Comparison of ENCODE assay signal across 8 mouse cellular contexts in genomic region chr11:101986913-101987312, GRCm38 (mm10). TPM values are rescaled to one million over a fixed set of nuclear protein-coding genes. Genes with fewer than 3 reads are reported as not detected.
DNase-seq lines count a peak whose midpoint lies in the region; ATAC-seq and TF ChIP-seq lines count a peak whose summit lies in the region.

Dusp3 (minus strand) TSS chr11:101987013.

- WGBS in liver, adult 2 months: 43% methylated on average over 3 of the region's 3 CpGs
- WGBS in embryonic facial prominence, embryonic 11.5 days: 85% methylated on average over 3 of the region's 3 CpGs
- 74% methylated on average over 3 of the region's 3 CpGs for WGBS in liver, embryonic 11.5 days

- no peak for TF ChIP-seq POLR2A in liver, adult 2 months (IDR thresholded peaks at IDR 0.05; ENCODE audit: extremely low read depth, insufficient read depth, low read length)

- no peaks in the 10 kb centered on the region for H3K36me3 ChIP-seq in liver, adult 2 months (ENCODE audit: control insufficient read depth, insufficient read depth, low read length)
- no peaks in the 10 kb centered on the region for H3K36me3 ChIP-seq in embryonic facial prominence, embryonic 11.5 days (replicated peaks; ENCODE audit: control insufficient read depth, insufficient read depth, low read depth, low read length)
- no peaks in the 10 kb centered on the region for H3K36me3 ChIP-seq in liver, embryonic 11.5 days (ENCODE audit: control insufficient read depth, insufficient read depth, low read length)

- H3K4me1 ChIP-seq in liver, adult 2 months (ENCODE audit: control insufficient read depth, insufficient read depth, low read length): peaks cover 12% of the 10 kb centered on the region; the same call in 1 of the 2 replicates
- no peaks in the 10 kb centered on the region for H3K4me1 ChIP-seq in embryonic facial prominence, embryonic 11.5 days (ENCODE audit: control insufficient read depth, insufficient read depth, low read length)
- H3K4me1 ChIP-seq in liver, embryonic 11.5 days (replicated peaks; ENCODE audit: control insufficient read depth, insufficient read depth, low read length): peaks cover 14% of the 10 kb centered on the region

- no peaks in the 10 kb centered on the region for H3K27me3 ChIP-seq in liver, adult 2 months (ENCODE audit: control insufficient read depth, insufficient read depth, low read length)
- H3K27me3 ChIP-seq in embryonic facial prominence, embryonic 11.5 days (ENCODE audit: control insufficient read depth, insufficient read depth, low read length): no peaks in the 10 kb centered on the region
- H3K27me3 ChIP-seq in liver, embryonic 11.5 days (replicated peaks; ENCODE audit: control insufficient read depth, insufficient read depth, low read length): peaks cover 7% of the 10 kb centered on the region; the same call in 1 of the 2 replicates

- no peak within 1 kb of the TSS for H3K9ac ChIP-seq in liver, adult 2 months (ENCODE audit: low read depth, low read length)
- H3K9ac ChIP-seq in embryonic facial prominence, embryonic 11.5 days (replicated peaks; ENCODE audit: low read length): no peak within 1 kb of the TSS
- H3K9ac ChIP-seq in liver, embryonic 11.5 days (ENCODE audit: low read depth, low read length): no peak within 1 kb of the TSS

- peaks cover 4% of the 10 kb centered on the region; the same call in 1 of the 2 replicates for H3K79me2 ChIP-seq in liver, adult 2 months (ENCODE audit: control insufficient read depth, insufficient read depth, low read length)

- no peak within 1 kb of the TSS for H3K27ac ChIP-seq in liver, adult 2 months (replicated peaks; ENCODE audit: insufficient read depth, low read depth, low read length)
- no peak within 1 kb of the TSS for H3K27ac ChIP-seq in embryonic facial prominence, embryonic 11.5 days (replicated peaks; ENCODE audit: low read depth, low read length)
- H3K27ac ChIP-seq in liver, embryonic 11.5 days (ENCODE audit: low read depth, low read length): no peak within 1 kb of the TSS

- H3K9me3 ChIP-seq in embryonic facial prominence, embryonic 11.5 days (replicated peaks; ENCODE audit: control insufficient read depth, low read length): no peaks in the 10 kb centered on the region
- no peaks in the 10 kb centered on the region for H3K9me3 ChIP-seq in liver, embryonic 11.5 days (ENCODE audit: control insufficient read depth, low read length)

- DNase-seq in liver, adult 2 months (ENCODE audit: extremely low read depth, low read depth, low spot score): peak; percentile 82
- no peak for DNase-seq in liver
- DNase-seq in embryonic facial prominence, embryonic 11.5 days (ENCODE audit: low spot score): no peak
- DNase-seq in heart, postnatal 25 days (ENCODE audit: low spot score): no peak
- no peak for DNase-seq in liver, embryonic 11.5 days (ENCODE audit: low spot score)
- DNase-seq in cerebellum, adult 9-10 months: no peak
- DNase-seq in testis, postnatal 10 days (ENCODE audit: low spot score): no peak
- DNase-seq in ovary, adult 18-20 months (ENCODE audit: low spot score): no peak

- ATAC-seq in embryonic facial prominence, embryonic 11.5 days (replicated peaks; ENCODE audit: insufficient number of reproducible peaks, low FRiP score, low TSS enrichment, low read depth): no peak
- ATAC-seq in liver, embryonic 11.5 days (replicated peaks; ENCODE audit: low FRiP score): no peak

- intact Hi-C loops in heart, postnatal 25 days (cut with DNase I): loop anchor here (1.0 to 5.0 kb wide), 2 partner anchors 53 to 150 kb away; no protein-coding TSS in a partner anchor

- no peak within 1 kb of the TSS for H3K4me3 ChIP-seq in liver, adult 2 months (ENCODE audit: insufficient read depth, low read depth, low read length)
- no peak within 1 kb of the TSS for H3K4me3 ChIP-seq in embryonic facial prominence, embryonic 11.5 days (ENCODE audit: low read depth, low read length)
- H3K4me3 ChIP-seq in liver, embryonic 11.5 days (ENCODE audit: low read depth, low read length): no peak within 1 kb of the TSS

- no peak for TF ChIP-seq CTCF in liver, adult 2 months (IDR thresholded peaks at IDR 0.05; ENCODE audit: low read depth, low read length)

- H3K4me2 ChIP-seq in embryonic facial prominence, embryonic 11.5 days (ENCODE audit: low read depth, low read length): no peak within 1 kb of the TSS
- peak within 1 kb of the TSS; percentile 13; the same call in 1 of the 2 replicates for H3K4me2 ChIP-seq in liver, embryonic 11.5 days

RNA-seq across cellular contexts. Expression of gene Dusp3, which starts in this region (rescaled TPM):
- total RNA-seq in liver, adult 2 months (2014; rRNA removed): 15.8 and 21.7 TPM in 2 replicates
- polyA plus RNA-seq in liver, adult 2 months (2012; rRNA removed): 38.7 and 40.0 TPM in 2 replicates
- 11.3 and 12.2 TPM in 2 replicates for polyA plus RNA-seq in embryonic facial prominence, embryonic 11.5 days (2014; fragmentation: Nextera tagmentation; extraction: Ambion mirVana)
- 100 to 1,000 TPM; 115 to 122 TPM for total RNA-seq in heart, postnatal 25 days (2021)
- polyA plus RNA-seq in liver, embryonic 11.5 days (2014; fragmentation: Nextera tagmentation; extraction: Ambion mirVana): 20.5 and 21.2 TPM in 2 replicates
